Mouse (Mus musculus) stomach, postnatal 0 days (tissue): ENCODE measurements at regions not wholly inside any gene's neighbourhood (a gene's known extent, or its start where the extent isn't known, plus 50 kb on each side); places are given as distances from the start of the nearest gene placed in this dataset.

Experiments used
- CTCF ChIP-seq: IDR thresholded peaks from 2 replicates; pipeline ENCODE4 v1.5.1; 2016; ENCODE audit warnings: antibody characterized with exemption, low read depth, mild to moderate bottlenecking, moderate library complexity
- EP300 ChIP-seq: optimal IDR thresholded peaks from 2 replicates; pipeline ENCODE3; 2016; ENCODE audit warnings: antibody characterized with exemption

- no peak for TF ChIP-seq CTCF
- no peak for TF ChIP-seq EP300
These were observed 150.9 kb upstream of the Defb41 start for GRCm38 (mm10) chr1:18415879-18416278.
